Mouse (Mus musculus) spleen, adult 2 months (tissue): ENCODE results near the gene Npas3. TPM values are rescaled to one million over a fixed set of nuclear protein-coding genes. Genes with fewer than 3 reads are reported as not detected.

Experiments
- DNase-seq, 2 experiments: peaks; one replicate each; pipeline versions ENCODE4 v3.0.0 to v3.0.0-alpha.2; 2012 to 2021; ENCODE audit warnings: low spot score in 2 of 2, low read depth in 1 of 2
- H3K27ac ChIP-seq: fragments of 200-500 bp; 2 replicates; pipeline ENCODE4 v1.5.1; 2012; ENCODE audit warnings: low read length, inconsistent platforms; ENCODE audit not compliant: insufficient read depth
- H3K27me3 ChIP-seq: fragments of 200-500 bp; 2 replicates; pipeline ENCODE4 v1.6.1; 2012; ENCODE audit warnings: mild to moderate bottlenecking, moderate library complexity, low read length, inconsistent platforms; ENCODE audit not compliant: control insufficient read depth, insufficient read depth
- H3K36me3 ChIP-seq: fragments of 200-500 bp; 2 replicates; pipeline ENCODE4 v1.6.1; 2012; ENCODE audit warnings: mild to moderate bottlenecking, low read length, inconsistent platforms; ENCODE audit not compliant: control insufficient read depth, insufficient read depth
- H3K4me1 ChIP-seq: fragments of 200-500 bp; 2 replicates; pipeline ENCODE4 v1.6.1; 2011; ENCODE audit warnings: inconsistent platforms; ENCODE audit not compliant: control insufficient read depth, insufficient read depth, insufficient read length
- H3K4me3 ChIP-seq: fragments of 200-500 bp; 2 replicates; pipeline ENCODE4 v1.5.1; 2011; ENCODE audit warnings: mild to moderate bottlenecking, inconsistent platforms; ENCODE audit not compliant: insufficient read depth, insufficient read length; ENCODE audit errors: extremely low read depth
- CTCF ChIP-seq: fragments of 200-500 bp; IDR thresholded peaks from 2 replicates; pipeline ENCODE4 v1.5.1; 2011; ENCODE audit warnings: mild to moderate bottlenecking, inconsistent platforms; ENCODE audit not compliant: insufficient read depth, insufficient read length, insufficient replicate concordance; ENCODE audit errors: extremely low read depth
- POLR2A ChIP-seq: fragments of 200-500 bp; IDR thresholded peaks from 2 replicates; pipeline ENCODE4 v1.6.1; 2011; ENCODE audit warnings: low read depth, low read length, inconsistent platforms
- WGBS: fragments of 180-500 bp; shearing (Covaris S2); methylation state at CpG from one replicate; pipeline ENCODE4 v1.1.7; 2018; 5-methylcytosine and 5-hydroxymethylcytosine counted together
- polyA plus RNA-seq: library from polyadenylated mRNA; depleted of rRNA; stranded (reverse); fragments of >200 nt; gene quantifications from 2 replicates; pipeline ENCODE4 v1.2.3, GENCODE M21; 2012

Gene Npas3
- polyA plus RNA-seq, 1 experiment = 0.26 TPM

GRCm38 (mm10) chr12:54121286-54121685 is 872.8 kb downstream of the Npas3 start:
- no peaks in the 10 kb centered on the region for H3K4me1 ChIP-seq
- 94% methylated on average over 3 of the region's 3 CpGs for WGBS

More at GRCm38 (mm10) chr12:54121286-54121685, 872.8 kb downstream of the Npas3 start:
- Histone ChIP-seq H3K36me3 (no peaks in the 10 kb centered on the region), H3K27me3 (no peaks in the 10 kb centered on the region), H3K27ac (no peak overlapping the region), H3K4me3 (no peak overlapping the region)
- no peak for DNase-seq
- no peak for TF ChIP-seq POLR2A
- no peak for TF ChIP-seq CTCF
